Mouse (Mus musculus): ENCODE measurements around the gene Olfr522.
"Not testable (repeated sequence)": the region's sequence is repeated elsewhere in the genome, so short reads cannot be mapped to it uniquely, and the experiment has no call there.

Olfr522 gene

GRCm38 (mm10) chr7:140154218-140154927, 10.2 kb downstream of the Olfr522 start, which contains the start of gene Sprn:
TSS of gene Sprn (minus strand) at chr7:140154877.
- no peak for DNase-seq

- no peak for DNase-seq
Measured at GRCm38 (mm10) chr7:140153829-140154217, 10.7 kb downstream of the Olfr522 start.

GRCm38 (mm10) chr7:140153383-140153782, 11.2 kb downstream of the Olfr522 start:
- DNase-seq: no peak

- no peak for DNase-seq
Measured at GRCm38 (mm10) chr7:140144550-140144949, 20.0 kb downstream of the Olfr522 start.

GRCm38 (mm10) chr7:140141350-140141749, 23.2 kb downstream of the Olfr522 start:
- DNase-seq: peak; percentile 58

- DNase-seq: no peak
Measured at GRCm38 (mm10) chr7:140138021-140138310, 26.6 kb downstream of the Olfr522 start.

GRCm38 (mm10) chr7:140137135-140138020, 27.2 kb downstream of the Olfr522 start, which contains the start of gene Mtg1:
TSS of gene Mtg1 (plus strand) at chr7:140137564.
- peak; percentile 95 for DNase-seq

GRCm38 (mm10) chr7:140135106-140135770, 29.3 kb downstream of the Olfr522 start:
- no peak for DNase-seq

- not testable (repeated sequence) for DNase-seq
Measured at GRCm38 (mm10) chr7:140134033-140134432, 30.5 kb downstream of the Olfr522 start.

GRCm38 (mm10) chr7:140132184-140132583, 32.4 kb downstream of the Olfr522 start:
- DNase-seq: not testable (repeated sequence)

GRCm38 (mm10) chr7:140127911-140128310, 36.7 kb downstream of the Olfr522 start:
- DNase-seq: no peak

- no peak for DNase-seq
Measured at GRCm38 (mm10) chr7:140126934-140127333, 37.6 kb downstream of the Olfr522 start.

GRCm38 (mm10) chr7:140126022-140126350, 38.6 kb downstream of the Olfr522 start:
- no peak for DNase-seq

GRCm38 (mm10) chr7:140125278-140126021, 39.1 kb downstream of the Olfr522 start:
- DNase-seq: peak; percentile 94

- no peak for DNase-seq
Measured at GRCm38 (mm10) chr7:140124382-140124781, 40.2 kb downstream of the Olfr522 start.

- no peak for DNase-seq
Measured at GRCm38 (mm10) chr7:140122765-140123164, 41.8 kb downstream of the Olfr522 start.

- DNase-seq: no peak
Measured at GRCm38 (mm10) chr7:140121338-140121910, 43.1 kb downstream of the Olfr522 start.

GRCm38 (mm10) chr7:140120484-140120883, 44.1 kb downstream of the Olfr522 start:
- DNase-seq: no peak

GRCm38 (mm10) chr7:140116329-140117054, 48.1 kb downstream of the Olfr522 start, which contains the start of gene Echs1:
TSS of gene Echs1 (minus strand) at chr7:140116476.
- DNase-seq: peak; percentile 93

- DNase-seq: peak; percentile 81
Measured at GRCm38 (mm10) chr7:140115583-140116328, 48.8 kb downstream of the Olfr522 start, which contains the start of gene Paox. TSS of gene Paox (plus strand) at chr7:140115799.

- no peak for DNase-seq
Measured at GRCm38 (mm10) chr7:140111943-140112342, 52.6 kb downstream of the Olfr522 start.

All from kidney, adult 11 months (tissue).